In genomic region chr19:28365897-28366296, GRCm38 (mm10) we compare ENCODE assay signal across 8 mouse cellular contexts.
A peak's percentile ranks its signal among the peaks of the same experiment; 100 is the strongest.
DNase-seq lines count a peak whose midpoint lies in the region; ATAC-seq and TF ChIP-seq lines count a peak whose summit lies in the region.

No protein-coding gene starts in this region.

- H3K4me2 ChIP-seq in forebrain, embryonic 11.5 days (ENCODE audit: low read depth, low read length, severe bottlenecking), result no peak overlapping the region
- H3K4me2 ChIP-seq in midbrain, postnatal 0 days (ENCODE audit: low read depth, low read length, poor library complexity, severe bottlenecking), result no peak overlapping the region

- no peak overlapping the region for H3K9ac ChIP-seq in forebrain, embryonic 11.5 days (ENCODE audit: low read length)
- H3K9ac ChIP-seq in midbrain, postnatal 0 days (replicated peaks; ENCODE audit: low read length, poor library complexity, severe bottlenecking), result no peak overlapping the region

- H3K4me3 ChIP-seq in forebrain, embryonic 11.5 days (ENCODE audit: low read depth, low read length), result no peak overlapping the region
- no peak overlapping the region for H3K4me3 ChIP-seq in midbrain, postnatal 0 days (ENCODE audit: low read depth, low read length)

- H3K27ac ChIP-seq in forebrain, embryonic 11.5 days (ENCODE audit: low read depth, low read length), result no peak overlapping the region
- H3K27ac ChIP-seq in midbrain, postnatal 0 days (ENCODE audit: low read depth, low read length), result no peak overlapping the region

- 25% methylated on average over 7 of the region's 7 CpGs for WGBS in forebrain, embryonic 11.5 days
- WGBS in midbrain, postnatal 0 days, result 54% methylated on average over 7 of the region's 7 CpGs

- H3K27me3 ChIP-seq in forebrain, embryonic 11.5 days (ENCODE audit: control insufficient read depth, insufficient read depth, low read length), result no peaks in the 10 kb centered on the region; the same call in 1 of the 2 replicates
- H3K27me3 ChIP-seq in midbrain, postnatal 0 days (ENCODE audit: insufficient read depth, low read length), result no peaks in the 10 kb centered on the region

- peak; percentile 75; the same call in 1 of the 2 replicates for ATAC-seq in forebrain, embryonic 11.5 days (replicated peaks; ENCODE audit: low FRiP score)
- ATAC-seq in midbrain, postnatal 0 days (ENCODE audit: low FRiP score), result no peak

- no peaks in the 10 kb centered on the region for H3K36me3 ChIP-seq in forebrain, embryonic 11.5 days (ENCODE audit: control insufficient read depth, insufficient read depth, low read length)
- no peaks in the 10 kb centered on the region for H3K36me3 ChIP-seq in midbrain, postnatal 0 days (ENCODE audit: insufficient read depth, low read length)

- no peaks in the 10 kb centered on the region for H3K9me3 ChIP-seq in forebrain, embryonic 11.5 days (ENCODE audit: control insufficient read depth, low read length)
- H3K9me3 ChIP-seq in midbrain, postnatal 0 days (ENCODE audit: low read length), result no peaks in the 10 kb centered on the region

- DNase-seq in gastrocnemius, postnatal 10 days, result peak; percentile 36
- no peak for DNase-seq in gastrocnemius, postnatal 25 days
- DNase-seq in spleen, adult 18-20 months, result peak; percentile 6 to 19
- DNase-seq in spleen, adult 12 weeks (ENCODE audit: low spot score), result no peak
- DNase-seq in forebrain, embryonic 11.5 days (ENCODE audit: low spot score), result peak; percentile 82
- no peak for DNase-seq in midbrain, postnatal 0 days (ENCODE audit: low spot score)
- no peak for DNase-seq in urinary bladder, postnatal 10 days (ENCODE audit: low spot score)
- no peak for DNase-seq in left cerebral cortex, adult 9 months (ENCODE audit: low spot score in 2 of 2)

- H3K4me1 ChIP-seq in forebrain, embryonic 11.5 days (replicated peaks; ENCODE audit: control insufficient read depth, insufficient read depth, low read length), result no peaks in the 10 kb centered on the region
- H3K4me1 ChIP-seq in midbrain, postnatal 0 days (ENCODE audit: insufficient read depth, low read length), result no peaks in the 10 kb centered on the region

- peak; percentile 70 for TF ChIP-seq CTCF in midbrain, postnatal 0 days (IDR thresholded peaks at IDR 0.05)

Comparison
In these comparisons a context has a peak if more than half of its experiments do, and no peak if none do; other contexts are left out.
1. DNase-seq: peak in gastrocnemius, postnatal 10 days (single experiment), spleen, adult 18-20 months (2 of 2) and forebrain, embryonic 11.5 days (single experiment); none in gastrocnemius, postnatal 25 days (single experiment), spleen, adult 12 weeks (single experiment), midbrain, postnatal 0 days (single experiment), urinary bladder, postnatal 10 days (single experiment) and left cerebral cortex, adult 9 months (0 of 2).